Mouse (Mus musculus): ENCODE results near the gene Psmb4. TPM values are rescaled to one million over a fixed set of nuclear protein-coding genes. Genes with fewer than 3 reads are reported as not detected.
A peak's percentile ranks its signal among the peaks of the same experiment; 100 is the strongest.
"Not testable (repeated sequence)": the region's sequence is repeated elsewhere in the genome, so short reads cannot be mapped to it uniquely, and the experiment has no call there.

Gene Psmb4
- polyA plus RNA-seq, 1 experiment from 2014 or later: 373 TPM

GRCm38 (mm10) chr3:94913801-94914200 lies 27.0 kb upstream of the Psmb4 start:
- Histone ChIP-seq H3K9ac (ENCODE audit: low read depth, low read length) (no peak overlapping the region), H3K27ac (ENCODE audit: low read depth, low read length) (no peak overlapping the region), H3K4me1 (ENCODE audit: control insufficient read depth, insufficient read depth, low read depth, low read length) (no peaks in the 10 kb centered on the region), H3K9me3 (ENCODE audit: control insufficient read depth, low read length) (no peaks in the 10 kb centered on the region), H3K4me3 (ENCODE audit: low read length) (no peak overlapping the region), H3K27me3 (replicated peaks; ENCODE audit: control insufficient read depth, insufficient read depth, low read length) (no peaks in the 10 kb centered on the region), H3K4me2 (ENCODE audit: low read length) (no peak overlapping the region), H3K36me3 (ENCODE audit: control insufficient read depth, insufficient read depth, low read length) (no peaks in the 10 kb centered on the region)
- no peak for ATAC-seq
- WGBS: 71% methylated on average over 5 of the region's 5 CpGs

GRCm38 (mm10) chr3:94911050-94911693 lies 24.4 kb upstream of the Psmb4 start:
- H3K27ac ChIP-seq (ENCODE audit: low read depth, low read length): no peak overlapping the region
- H3K9me3 ChIP-seq (ENCODE audit: control insufficient read depth, low read length): no peaks in the 10 kb centered on the region
- H3K36me3 ChIP-seq (ENCODE audit: control insufficient read depth, insufficient read depth, low read length): no peaks in the 10 kb centered on the region
- no peak overlapping the region for H3K4me3 ChIP-seq (ENCODE audit: low read length)
- 84% methylated on average over 2 of the region's 2 CpGs for WGBS
- no peak overlapping the region for H3K4me2 ChIP-seq (ENCODE audit: low read length)
- no peaks in the 10 kb centered on the region for H3K4me1 ChIP-seq (ENCODE audit: control insufficient read depth, insufficient read depth, low read depth, low read length)
- H3K27me3 ChIP-seq (replicated peaks; ENCODE audit: control insufficient read depth, insufficient read depth, low read length): no peaks in the 10 kb centered on the region
- ATAC-seq: no peak
- no peak overlapping the region for H3K9ac ChIP-seq (ENCODE audit: low read depth, low read length)

DNA sequence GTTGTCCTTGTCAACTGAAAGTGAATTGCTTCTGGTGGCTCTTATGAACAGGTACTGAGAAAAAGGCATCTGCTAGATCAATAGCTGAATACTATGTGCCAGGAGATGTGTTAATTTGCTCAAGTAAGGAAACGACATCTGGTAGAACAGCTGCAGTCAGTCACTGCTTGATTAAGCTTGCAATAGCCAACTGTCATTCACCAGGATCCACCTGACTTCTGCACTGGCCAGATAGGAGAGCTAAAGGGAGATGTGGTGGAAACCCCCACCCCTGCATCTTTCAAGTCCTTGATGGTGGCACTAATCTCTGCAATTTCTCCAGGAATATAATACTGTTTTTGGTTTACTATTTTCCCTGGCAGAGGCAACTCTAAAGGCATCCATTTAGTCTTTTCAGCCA lies 19.7 kb upstream of the Psmb4 start:
- ATAC-seq: no peak
- H3K27me3 ChIP-seq (replicated peaks; ENCODE audit: control insufficient read depth, insufficient read depth, low read length): no peaks in the 10 kb centered on the region
- 59% methylated on average over 1 of the region's 1 CpGs for WGBS

DNA sequence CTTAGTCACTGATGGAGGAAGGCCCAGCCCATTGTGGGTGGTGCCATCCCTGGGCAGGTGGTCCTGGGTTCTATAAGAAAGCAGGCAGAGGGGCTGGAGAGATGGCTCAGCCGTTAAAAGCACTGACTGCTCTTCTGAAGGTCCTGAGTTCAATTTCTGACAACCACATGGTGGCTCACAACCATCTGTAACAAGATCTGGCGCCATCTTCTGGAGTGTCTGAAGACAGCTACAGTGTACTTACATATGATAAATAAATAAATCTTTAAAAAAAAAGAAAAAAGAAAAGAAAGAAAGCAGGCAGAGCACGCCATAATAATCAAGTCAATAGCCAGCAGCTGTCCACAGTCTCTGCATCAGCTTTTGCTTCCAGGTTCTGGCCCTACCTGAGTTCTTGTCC lies 18.0 kb upstream of the Psmb4 start:
- not testable (repeated sequence) for H3K4me1 ChIP-seq (ENCODE audit: control insufficient read depth, insufficient read depth, low read depth, low read length); H3K36me3 ChIP-seq (ENCODE audit: control insufficient read depth, insufficient read depth, low read length)

More for the DNA sequence above, 19.7 kb upstream of the Psmb4 start:
- Histone ChIP-seq H3K9me3 (ENCODE audit: control insufficient read depth, low read length) (no peaks in the 10 kb centered on the region), H3K4me2 (ENCODE audit: low read length) (no peak overlapping the region), H3K27ac (ENCODE audit: low read depth, low read length) (no peak overlapping the region), H3K4me1 (ENCODE audit: control insufficient read depth, insufficient read depth, low read depth, low read length) (no peaks in the 10 kb centered on the region), H3K36me3 (ENCODE audit: control insufficient read depth, insufficient read depth, low read length) (no peaks in the 10 kb centered on the region), H3K9ac (ENCODE audit: low read depth, low read length) (no peak overlapping the region), H3K4me3 (ENCODE audit: low read length) (no peak overlapping the region)

GRCm38 (mm10) chr3:94902747-94903146 lies 16.0 kb upstream of the Psmb4 start:
- Histone ChIP-seq H3K9ac (ENCODE audit: low read depth, low read length) (no peak overlapping the region), H3K4me1 (ENCODE audit: control insufficient read depth, insufficient read depth, low read depth, low read length) (no peaks in the 10 kb centered on the region), H3K27me3 (replicated peaks; ENCODE audit: control insufficient read depth, insufficient read depth, low read length) (no peaks in the 10 kb centered on the region), H3K4me2 (ENCODE audit: low read length) (no peak overlapping the region), H3K4me3 (ENCODE audit: low read length) (no peak overlapping the region), H3K9me3 (ENCODE audit: control insufficient read depth, low read length) (no peaks in the 10 kb centered on the region), H3K36me3 (ENCODE audit: control insufficient read depth, insufficient read depth, low read length) (no peaks in the 10 kb centered on the region), H3K27ac (ENCODE audit: low read depth, low read length) (no peak overlapping the region)
- WGBS: 21% methylated on average over 7 of the region's 7 CpGs
- peak; percentile 68 for ATAC-seq

More for the DNA sequence above, 18.0 kb upstream of the Psmb4 start:
- not testable (repeated sequence) for H3K27me3 ChIP-seq (replicated peaks; ENCODE audit: control insufficient read depth, insufficient read depth, low read length); H3K27ac ChIP-seq (ENCODE audit: low read depth, low read length); H3K4me3 ChIP-seq (ENCODE audit: low read length); ATAC-seq; H3K9me3 ChIP-seq (ENCODE audit: control insufficient read depth, low read length); H3K9ac ChIP-seq (ENCODE audit: low read depth, low read length); H3K4me2 ChIP-seq (ENCODE audit: low read length)
- WGBS: 67% methylated on average over 3 of the region's 3 CpGs

GRCm38 (mm10) chr3:94894076-94894475 lies 7.3 kb upstream of the Psmb4 start:
- Histone ChIP-seq H3K9me3 (ENCODE audit: control insufficient read depth, low read length) (no peaks in the 10 kb centered on the region), H3K9ac (ENCODE audit: low read depth, low read length) (no peak overlapping the region), H3K4me1 (ENCODE audit: control insufficient read depth, insufficient read depth, low read depth, low read length) (no peaks in the 10 kb centered on the region), H3K27me3 (replicated peaks; ENCODE audit: control insufficient read depth, insufficient read depth, low read length) (no peaks in the 10 kb centered on the region), H3K4me3 (ENCODE audit: low read length) (no peak overlapping the region), H3K36me3 (ENCODE audit: control insufficient read depth, insufficient read depth, low read length) (no peaks in the 10 kb centered on the region), H3K4me2 (ENCODE audit: low read length) (no peak overlapping the region), H3K27ac (ENCODE audit: low read depth, low read length) (no peak overlapping the region)
- no peak for ATAC-seq
- 75% methylated on average over 3 of the region's 3 CpGs for WGBS

GRCm38 (mm10) chr3:94888595-94888994 lies 1.8 kb upstream of the Psmb4 start:
- no peaks in the 10 kb centered on the region for H3K27me3 ChIP-seq (replicated peaks; ENCODE audit: control insufficient read depth, insufficient read depth, low read length)
- no peak overlapping the region for H3K4me3 ChIP-seq (ENCODE audit: low read length)
- no peaks in the 10 kb centered on the region for H3K9me3 ChIP-seq (ENCODE audit: control insufficient read depth, low read length)
- peaks cover 10% of the 10 kb centered on the region; the same call in 1 of the 2 replicates for H3K36me3 ChIP-seq (ENCODE audit: control insufficient read depth, insufficient read depth, low read length)
- no peak for ATAC-seq
- H3K27ac ChIP-seq (ENCODE audit: low read depth, low read length): no peak overlapping the region
- peaks cover 15% of the 10 kb centered on the region for H3K4me1 ChIP-seq (ENCODE audit: control insufficient read depth, insufficient read depth, low read depth, low read length)
- H3K4me2 ChIP-seq (ENCODE audit: low read length): no peak overlapping the region
- H3K9ac ChIP-seq (ENCODE audit: low read depth, low read length): no peak overlapping the region

DNA sequence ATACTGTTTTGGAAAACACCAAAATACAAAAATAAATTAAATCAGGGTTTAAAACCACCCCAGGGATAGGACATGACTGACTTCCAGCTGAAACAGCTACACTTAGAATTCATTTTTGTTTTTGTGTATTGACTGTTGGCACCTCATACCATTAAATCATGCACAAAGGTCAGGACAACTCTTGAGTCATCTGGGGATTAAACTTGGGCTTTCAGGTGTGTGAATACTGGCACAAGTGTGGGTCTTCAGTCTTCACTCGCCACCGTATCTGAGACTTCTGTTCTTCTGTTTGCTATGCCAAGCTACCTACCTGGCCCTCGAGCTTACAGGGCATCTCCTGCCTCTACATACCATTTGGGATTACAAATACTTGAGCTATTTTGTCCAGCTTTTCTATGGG lies 4.2 kb downstream of the Psmb4 start:
- H3K4me1 ChIP-seq (ENCODE audit: control insufficient read depth, insufficient read depth, low read depth, low read length): peaks cover 15% of the 10 kb centered on the region
- H3K9me3 ChIP-seq (ENCODE audit: control insufficient read depth, low read length): no peaks in the 10 kb centered on the region
- H3K4me2 ChIP-seq (ENCODE audit: low read length): no peak overlapping the region
- peaks cover 55% of the 10 kb centered on the region for H3K36me3 ChIP-seq (ENCODE audit: control insufficient read depth, insufficient read depth, low read length)
- no peak for ATAC-seq
- no peak overlapping the region for H3K27ac ChIP-seq (ENCODE audit: low read depth, low read length)
- H3K27me3 ChIP-seq (replicated peaks; ENCODE audit: control insufficient read depth, insufficient read depth, low read length): no peaks in the 10 kb centered on the region
- WGBS: 95% methylated on average over 3 of the region's 3 CpGs
- no peak overlapping the region for H3K9ac ChIP-seq (ENCODE audit: low read depth, low read length)
- no peak overlapping the region for H3K4me3 ChIP-seq (ENCODE audit: low read length)

DNA sequence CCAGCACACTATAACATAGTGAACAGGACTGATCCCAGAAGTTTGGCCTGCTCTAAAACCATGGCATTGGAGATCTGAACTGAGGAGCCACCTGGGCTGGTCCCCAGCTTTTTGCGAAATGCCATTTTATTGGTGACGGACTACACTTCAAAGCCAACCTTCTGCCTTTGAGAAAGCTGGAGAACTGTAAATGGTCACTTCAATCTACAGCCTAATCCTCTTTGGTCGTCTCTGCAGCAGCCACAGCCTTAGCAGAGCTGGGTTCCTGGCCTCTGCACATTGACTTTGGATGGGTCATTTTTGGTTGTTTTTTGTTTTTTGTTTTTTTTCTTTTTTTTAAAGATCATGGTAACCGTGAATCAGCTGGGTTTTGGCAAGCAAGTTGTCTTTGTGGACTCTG lies 4.9 kb downstream of the Psmb4 start:
- Histone ChIP-seq H3K36me3 (ENCODE audit: control insufficient read depth, insufficient read depth, low read length) (peaks cover 62% of the 10 kb centered on the region), H3K9ac (ENCODE audit: low read depth, low read length) (no peak overlapping the region), H3K27me3 (replicated peaks; ENCODE audit: control insufficient read depth, insufficient read depth, low read length) (no peaks in the 10 kb centered on the region), H3K4me2 (ENCODE audit: low read length) (no peak overlapping the region), H3K27ac (ENCODE audit: low read depth, low read length) (no peak overlapping the region), H3K9me3 (ENCODE audit: control insufficient read depth, low read length) (no peaks in the 10 kb centered on the region), H3K4me1 (ENCODE audit: control insufficient read depth, insufficient read depth, low read depth, low read length) (peaks cover 11% of the 10 kb centered on the region), H3K4me3 (ENCODE audit: low read length) (no peak overlapping the region)
- no peak for ATAC-seq
- 81% methylated on average over 4 of the region's 4 CpGs for WGBS

- Histone ChIP-seq H3K9ac (ENCODE audit: low read depth, low read length) (no peak overlapping the region), H3K4me3 (ENCODE audit: low read length) (no peak overlapping the region), H3K27me3 (replicated peaks; ENCODE audit: control insufficient read depth, insufficient read depth, low read length) (no peaks in the 10 kb centered on the region), H3K27ac (ENCODE audit: low read depth, low read length) (no peak overlapping the region), H3K36me3 (ENCODE audit: control insufficient read depth, insufficient read depth, low read length) (peaks cover 77% of the 10 kb centered on the region), H3K9me3 (ENCODE audit: control insufficient read depth, low read length) (no peaks in the 10 kb centered on the region), H3K4me1 (ENCODE audit: control insufficient read depth, insufficient read depth, low read depth, low read length) (no peaks in the 10 kb centered on the region), H3K4me2 (ENCODE audit: low read length) (no peak overlapping the region)
- WGBS: 88% methylated on average over 6 of the region's 6 CpGs
- ATAC-seq: no peak
Measured at GRCm38 (mm10) chr3:94878618-94879017, 8.1 kb downstream of the Psmb4 start.
